Mouse (Mus musculus): ENCODE data around the gene Krba1. TPM values are rescaled to one million over a fixed set of nuclear protein-coding genes. Genes with fewer than 3 reads are reported as not detected.

Gene Krba1
- polyA plus RNA-seq, 1 experiment from 2014 or later = 29.4 TPM

DNA sequence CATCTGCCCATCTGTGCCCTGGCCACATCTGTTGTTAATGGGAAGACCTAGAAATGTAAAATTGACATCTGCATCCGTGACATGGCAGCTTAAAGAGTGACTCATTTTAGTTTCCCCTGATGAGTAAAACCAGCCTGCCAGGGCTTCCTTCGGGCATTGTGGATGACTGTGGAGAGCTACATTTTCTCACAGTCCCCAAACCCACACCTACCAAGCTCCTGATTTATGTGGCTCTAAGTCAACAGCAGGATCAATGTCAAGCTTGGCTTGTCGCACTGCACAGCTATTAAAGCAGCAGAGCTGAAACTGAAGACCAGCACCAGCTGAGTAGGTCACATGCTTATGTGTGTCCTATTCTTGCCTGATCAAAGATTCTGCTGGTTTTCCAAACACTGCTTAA lies 15.2 kb downstream of the Krba1 start:
- Histone ChIP-seq H3K9ac (replicated peaks) (no peak overlapping the region), H3K27ac (replicated peaks) (no peak overlapping the region), H3K36me3 (peaks cover 91% of the 10 kb centered on the region), H3K9me3 (no peaks in the 10 kb centered on the region), H3K4me2 (replicated peaks) (no peak overlapping the region), H3K27me3 (no peaks in the 10 kb centered on the region), H3K4me3 (no peak overlapping the region), H3K4me1 (no peaks in the 10 kb centered on the region)
- no peak for ATAC-seq (replicated peaks)
- WGBS = 85% methylated on average over 3 of the region's 3 CpGs

DNA sequence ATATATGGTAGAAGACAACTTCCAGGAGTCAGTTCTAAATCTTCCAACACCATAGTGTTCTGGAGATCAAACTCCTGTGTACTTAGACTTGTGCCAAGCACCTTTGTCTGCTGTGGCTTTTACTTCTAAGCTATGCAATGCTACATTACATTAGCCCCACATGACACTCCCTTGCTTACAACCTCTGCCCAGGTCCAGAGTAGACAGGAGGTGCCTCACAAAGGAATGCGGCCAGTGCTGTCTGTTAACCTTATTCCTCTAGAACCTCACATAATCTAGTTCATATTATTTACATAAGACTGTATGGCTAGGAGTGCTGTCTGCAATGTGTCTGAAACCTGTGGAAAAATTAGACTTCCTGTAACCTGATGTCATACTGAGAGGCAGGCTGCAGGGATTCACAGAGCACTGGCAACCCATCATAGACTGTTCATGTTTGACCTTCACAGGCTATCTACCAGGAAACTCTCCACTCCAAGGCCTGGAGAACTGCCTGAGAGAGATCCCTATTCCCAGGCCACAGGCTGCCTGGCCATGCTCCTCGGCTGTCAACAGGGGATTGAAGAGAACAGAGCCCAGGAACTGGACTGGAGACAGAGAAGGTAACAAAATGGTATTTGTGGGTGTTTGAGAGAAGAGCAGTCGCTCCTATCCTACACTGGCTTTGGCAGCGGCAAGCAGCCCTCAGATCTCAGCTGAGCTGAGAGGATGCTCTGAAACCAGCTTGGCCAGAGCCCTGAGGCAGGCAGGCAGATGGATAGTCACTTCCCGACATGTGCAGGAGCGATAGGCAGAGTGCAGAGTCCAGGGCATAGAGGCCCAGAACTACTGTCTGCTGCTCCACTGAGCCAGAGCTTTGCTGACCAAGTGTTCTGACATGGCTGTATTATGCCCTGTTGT lies 16.1 kb downstream of the Krba1 start:
- H3K9ac ChIP-seq (replicated peaks) = no peak overlapping the region
- H3K4me1 ChIP-seq = no peaks in the 10 kb centered on the region
- no peak overlapping the region for H3K4me3 ChIP-seq
- no peak for ATAC-seq (replicated peaks)
- H3K9me3 ChIP-seq = no peaks in the 10 kb centered on the region
- no peak overlapping the region for H3K27ac ChIP-seq (replicated peaks)
- H3K36me3 ChIP-seq = peaks cover 91% of the 10 kb centered on the region
- WGBS = 95% methylated on average over 6 of the region's 6 CpGs
- no peak overlapping the region for H3K4me2 ChIP-seq (replicated peaks)
- H3K27me3 ChIP-seq = no peaks in the 10 kb centered on the region

DNA sequence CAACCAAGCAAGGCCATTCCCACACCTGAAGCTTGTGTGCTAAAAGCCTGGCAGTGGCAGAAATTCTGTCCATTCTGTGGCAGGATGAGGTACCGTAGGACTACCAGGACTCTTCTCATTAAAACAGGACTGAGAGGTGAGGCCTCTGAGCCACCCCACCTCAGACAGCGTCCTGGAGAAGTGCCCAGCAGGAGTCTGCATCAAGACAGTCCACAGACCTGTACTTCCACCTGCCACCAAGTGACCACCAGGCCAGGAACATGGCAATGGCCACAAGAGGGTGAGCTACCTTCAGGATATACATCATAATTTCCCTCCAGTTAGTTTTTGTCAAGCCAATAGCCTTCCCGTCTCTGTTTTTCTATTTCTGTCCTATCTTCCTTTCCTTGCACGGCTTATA lies 16.8 kb downstream of the Krba1 start:
- Histone ChIP-seq H3K4me1 (no peaks in the 10 kb centered on the region), H3K9me3 (no peaks in the 10 kb centered on the region), H3K4me2 (replicated peaks) (no peak overlapping the region), H3K27me3 (no peaks in the 10 kb centered on the region), H3K36me3 (peaks cover 92% of the 10 kb centered on the region), H3K27ac (replicated peaks) (no peak overlapping the region), H3K4me3 (no peak overlapping the region), H3K9ac (replicated peaks) (no peak overlapping the region)
- WGBS = 94% methylated on average over 4 of the region's 4 CpGs
- no peak for ATAC-seq (replicated peaks)

DNA sequence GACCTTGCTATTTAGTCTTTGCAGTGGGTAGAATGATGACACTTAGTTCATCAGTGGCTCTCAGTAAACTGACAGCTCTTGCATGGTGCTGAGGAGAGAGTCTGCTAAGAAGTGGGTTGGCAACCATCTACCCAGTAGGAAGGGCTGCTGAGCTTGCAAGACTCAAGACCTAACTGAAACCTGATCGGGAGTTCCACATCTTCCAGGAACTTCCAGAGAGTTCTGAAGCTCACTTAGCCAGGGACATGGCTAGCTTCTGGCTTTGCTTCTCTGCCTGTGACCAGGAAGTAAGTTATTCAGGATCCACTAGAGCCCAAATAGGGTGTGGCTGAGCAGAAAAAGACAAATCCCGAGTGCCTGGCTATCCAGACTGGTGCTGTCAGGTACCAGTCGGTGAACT lies 17.3 kb downstream of the Krba1 start:
- Histone ChIP-seq H3K4me3 (no peak overlapping the region), H3K4me2 (replicated peaks) (no peak overlapping the region), H3K4me1 (no peaks in the 10 kb centered on the region), H3K9ac (replicated peaks) (no peak overlapping the region), H3K36me3 (peaks cover 92% of the 10 kb centered on the region), H3K9me3 (no peaks in the 10 kb centered on the region), H3K27me3 (no peaks in the 10 kb centered on the region), H3K27ac (replicated peaks) (no peak overlapping the region)
- ATAC-seq (replicated peaks) = no peak
- 85% methylated on average over 3 of the region's 3 CpGs for WGBS

DNA sequence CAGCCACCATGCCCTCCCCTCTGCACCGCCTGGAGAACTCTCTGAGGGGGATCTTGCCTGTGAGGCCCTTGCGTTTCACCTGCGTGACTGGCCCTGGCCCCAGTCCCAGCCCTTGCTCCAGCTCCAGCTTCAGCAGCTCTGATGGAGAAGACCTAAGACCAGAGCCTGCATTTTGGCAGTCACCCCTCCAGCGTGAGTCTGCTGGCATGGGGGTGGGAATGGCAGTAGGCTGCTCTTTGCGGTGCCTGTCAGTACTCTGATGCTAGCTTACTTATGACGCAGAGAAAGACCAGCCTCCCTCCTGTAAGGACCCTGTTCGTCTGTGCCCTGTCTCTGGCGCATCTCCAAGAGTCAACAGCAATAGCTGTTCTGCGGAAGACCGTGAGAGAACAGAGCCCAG lies 17.7 kb downstream of the Krba1 start:
- WGBS = 78% methylated on average over 10 of the region's 10 CpGs
- H3K27ac ChIP-seq (replicated peaks) = no peak overlapping the region
- no peaks in the 10 kb centered on the region for H3K27me3 ChIP-seq
- H3K4me2 ChIP-seq (replicated peaks) = no peak overlapping the region
- no peak overlapping the region for H3K4me3 ChIP-seq
- H3K4me1 ChIP-seq = no peaks in the 10 kb centered on the region
- no peak for ATAC-seq (replicated peaks)
- peaks cover 91% of the 10 kb centered on the region for H3K36me3 ChIP-seq
- no peaks in the 10 kb centered on the region for H3K9me3 ChIP-seq
- H3K9ac ChIP-seq (replicated peaks) = no peak overlapping the region

DNA sequence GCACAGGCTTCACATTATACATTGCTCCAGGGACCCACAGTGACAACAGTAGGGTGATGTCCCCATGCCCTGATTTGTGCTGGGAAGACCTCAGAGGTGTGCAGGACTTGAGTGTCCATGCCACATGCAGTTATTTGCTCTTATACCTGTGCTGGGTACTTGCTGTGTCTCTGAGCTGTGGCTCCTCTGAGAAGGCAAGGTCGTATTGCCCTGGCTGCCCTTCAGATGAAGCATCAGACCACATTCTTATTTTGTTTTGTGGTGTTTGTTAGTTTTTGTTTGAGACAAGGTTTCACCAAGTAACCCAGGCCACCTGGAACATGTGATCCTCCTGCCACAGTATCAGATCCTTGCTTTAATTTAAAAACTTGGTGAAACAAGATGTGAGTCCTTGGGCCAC lies 19.5 kb downstream of the Krba1 start:
- no peak overlapping the region for H3K9ac ChIP-seq (replicated peaks)
- H3K4me2 ChIP-seq (replicated peaks) = no peak overlapping the region
- no peak for ATAC-seq (replicated peaks)
- H3K9me3 ChIP-seq = no peaks in the 10 kb centered on the region
- H3K27me3 ChIP-seq = no peaks in the 10 kb centered on the region
- no peak overlapping the region for H3K27ac ChIP-seq (replicated peaks)
- peaks cover 81% of the 10 kb centered on the region for H3K36me3 ChIP-seq
- no peaks in the 10 kb centered on the region for H3K4me1 ChIP-seq
- 91% methylated on average over 1 of the region's 1 CpGs for WGBS
- H3K4me3 ChIP-seq = no peak overlapping the region

DNA sequence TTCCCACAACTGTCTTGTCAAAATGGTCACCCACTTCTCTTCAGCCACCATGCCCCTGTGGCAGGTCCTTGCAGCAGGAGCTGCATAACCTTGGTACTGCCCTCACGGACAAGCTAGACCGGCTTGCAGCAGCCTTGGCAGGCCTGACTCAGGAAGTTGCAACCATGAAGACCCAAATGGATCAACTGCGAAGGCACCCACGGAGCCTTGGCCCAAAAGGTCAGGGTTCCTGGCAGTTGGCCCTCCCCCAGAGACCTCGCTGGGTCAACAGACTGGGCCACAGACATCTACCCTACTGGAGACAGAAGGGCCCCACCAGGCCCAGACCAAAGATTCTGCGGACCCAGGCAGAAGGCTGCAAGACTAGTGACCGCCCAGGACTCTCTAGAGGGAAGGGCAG lies 20.2 kb downstream of the Krba1 start:
- Histone ChIP-seq H3K4me1 (no peaks in the 10 kb centered on the region), H3K36me3 (peaks cover 74% of the 10 kb centered on the region), H3K9me3 (no peaks in the 10 kb centered on the region), H3K4me2 (replicated peaks) (no peak overlapping the region), H3K4me3 (no peak overlapping the region), H3K27ac (replicated peaks) (no peak overlapping the region), H3K27me3 (no peaks in the 10 kb centered on the region), H3K9ac (replicated peaks) (no peak overlapping the region)
- 92% methylated on average over 7 of the region's 7 CpGs for WGBS
- no peak for ATAC-seq (replicated peaks)

DNA sequence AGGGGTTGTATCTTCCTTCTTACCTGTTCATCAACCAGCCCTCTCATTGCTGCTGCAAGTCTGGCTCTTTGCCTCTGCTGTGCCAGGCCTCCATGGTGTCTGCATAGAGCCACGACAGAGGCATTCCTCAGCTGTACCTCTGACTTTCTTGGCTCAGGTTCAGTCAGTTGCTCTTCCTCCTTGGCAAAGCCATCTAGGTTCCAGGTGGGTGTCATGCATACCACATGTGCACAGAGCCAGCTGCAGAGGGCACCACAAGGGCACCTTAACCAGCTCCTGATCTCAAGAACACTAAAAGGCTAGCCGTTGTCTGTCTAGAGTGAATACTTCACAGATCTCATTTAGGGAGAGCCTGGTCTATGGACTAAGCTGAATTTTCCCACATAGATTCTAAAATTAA lies 21.1 kb downstream of the Krba1 start:
- Histone ChIP-seq H3K9me3 (no peaks in the 10 kb centered on the region), H3K27ac (replicated peaks) (no peak overlapping the region), H3K27me3 (no peaks in the 10 kb centered on the region), H3K4me3 (no peak overlapping the region), H3K36me3 (peaks cover 70% of the 10 kb centered on the region), H3K4me1 (no peaks in the 10 kb centered on the region), H3K9ac (replicated peaks) (no peak overlapping the region), H3K4me2 (replicated peaks) (no peak overlapping the region)
- ATAC-seq (replicated peaks) = no peak
- 91% methylated on average over 2 of the region's 2 CpGs for WGBS

DNA sequence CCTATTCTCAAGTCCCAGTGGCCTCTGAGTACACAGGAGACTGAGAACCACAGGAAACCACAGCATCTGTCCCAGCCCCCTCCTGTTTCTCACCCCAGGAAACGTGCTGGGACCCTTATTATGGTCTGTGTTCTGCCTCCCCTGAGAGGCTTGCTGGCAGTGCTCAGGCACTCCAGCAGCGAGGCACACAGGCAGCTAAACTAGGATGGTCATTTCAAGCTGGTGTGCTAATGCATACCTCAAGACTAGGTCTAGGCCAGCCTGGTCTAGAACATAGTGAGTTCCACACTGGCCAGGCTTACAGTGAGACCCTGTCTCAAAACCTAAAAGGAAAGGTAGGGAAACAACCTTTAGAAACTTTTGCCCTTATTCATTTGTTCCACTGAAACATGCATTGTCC lies 25.3 kb downstream of the Krba1 start:
- H3K4me1 ChIP-seq = no peaks in the 10 kb centered on the region
- H3K4me3 ChIP-seq = no peak overlapping the region
- H3K4me2 ChIP-seq (replicated peaks) = no peak overlapping the region
- H3K27ac ChIP-seq (replicated peaks) = no peak overlapping the region
- whole genome bisulfite sequencing = 12% methylated on average over 2 of the region's 2 CpGs
- no peaks in the 10 kb centered on the region for H3K9me3 ChIP-seq
- peak; percentile 36; the same call in 1 of the 2 replicates for ATAC-seq (replicated peaks)
- H3K27me3 ChIP-seq = no peaks in the 10 kb centered on the region
- H3K36me3 ChIP-seq = peaks cover 30% of the 10 kb centered on the region
- H3K9ac ChIP-seq (replicated peaks) = no peak overlapping the region

DNA sequence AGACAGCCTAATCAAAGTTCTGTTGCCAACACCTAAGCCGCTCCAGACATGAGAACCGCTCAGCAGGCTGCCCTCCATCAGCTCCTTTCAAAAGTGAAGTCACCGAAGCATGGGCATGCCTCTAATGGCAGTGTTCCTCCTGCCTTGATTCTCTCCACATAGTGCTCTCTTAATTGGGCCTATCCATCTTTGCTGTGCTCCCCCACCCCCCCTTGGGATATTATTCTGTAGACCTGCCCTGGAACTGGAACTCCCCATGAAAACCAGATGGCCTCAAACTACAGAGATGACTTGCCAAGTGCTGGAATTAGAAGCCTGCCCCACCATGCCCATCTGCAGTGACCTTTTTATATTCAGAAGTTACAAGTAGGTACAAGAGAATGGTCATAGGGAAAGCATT lies 27.9 kb downstream of the Krba1 start:
- H3K9me3 ChIP-seq = no peaks in the 10 kb centered on the region
- H3K27ac ChIP-seq (replicated peaks) = no peak overlapping the region
- H3K4me3 ChIP-seq = no peak overlapping the region
- H3K4me2 ChIP-seq (replicated peaks) = no peak overlapping the region
- no peaks in the 10 kb centered on the region for H3K4me1 ChIP-seq
- H3K27me3 ChIP-seq = no peaks in the 10 kb centered on the region
- ATAC-seq (replicated peaks) = no peak
- H3K36me3 ChIP-seq = peaks cover 6% of the 10 kb centered on the region
- H3K9ac ChIP-seq (replicated peaks) = no peak overlapping the region
- 61% methylated on average over 3 of the region's 3 CpGs for WGBS

DNA sequence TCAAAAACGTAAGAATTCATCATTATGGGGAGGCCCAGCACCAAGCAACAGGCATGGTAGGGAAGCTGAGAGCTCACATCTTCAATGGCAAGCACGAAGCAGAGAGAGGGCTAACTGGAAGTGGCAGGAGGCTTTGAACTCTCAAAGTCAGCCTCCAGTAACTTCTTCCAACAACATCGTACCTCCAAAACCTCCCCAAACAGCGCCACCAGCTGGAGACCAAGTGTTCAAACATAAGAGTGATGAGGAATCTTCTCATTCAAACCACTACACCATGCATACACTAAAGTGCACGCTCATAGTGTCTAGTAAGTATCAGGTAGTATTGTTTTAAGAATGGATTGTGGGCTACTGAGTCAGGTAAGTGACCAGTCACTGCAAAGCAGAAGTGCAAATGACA lies 28.7 kb downstream of the Krba1 start:
- H3K4me3 ChIP-seq = no peak overlapping the region
- H3K9ac ChIP-seq (replicated peaks) = no peak overlapping the region
- no peaks in the 10 kb centered on the region for H3K4me1 ChIP-seq
- no peak for ATAC-seq (replicated peaks)
- H3K36me3 ChIP-seq = no peaks in the 10 kb centered on the region; the same call in 1 of the 2 replicates
- WGBS = 68% methylated on average over 5 of the region's 5 CpGs
- H3K27me3 ChIP-seq = no peaks in the 10 kb centered on the region
- no peak overlapping the region for H3K4me2 ChIP-seq (replicated peaks)
- H3K27ac ChIP-seq (replicated peaks) = no peak overlapping the region
- H3K9me3 ChIP-seq = no peaks in the 10 kb centered on the region

DNA sequence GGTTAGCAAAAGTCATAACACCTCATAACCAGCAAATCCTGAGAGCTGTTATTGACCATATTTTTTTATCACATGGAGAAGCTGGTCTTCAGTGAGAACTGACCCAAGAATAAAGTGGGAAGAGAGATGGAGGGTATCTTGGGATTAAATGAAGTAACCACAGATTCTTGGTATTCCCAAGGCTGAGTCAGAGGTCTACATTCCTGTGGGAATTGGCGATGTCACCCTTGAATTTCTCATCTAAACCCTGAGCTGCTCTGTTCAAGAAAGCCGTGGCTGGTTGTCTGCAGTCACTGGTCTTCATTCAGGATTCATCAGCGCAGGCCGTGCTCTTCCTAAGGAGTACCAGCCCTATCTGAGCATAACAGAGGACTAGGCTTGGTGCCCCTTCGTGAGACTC lies 31.6 kb downstream of the Krba1 start:
- ATAC-seq (replicated peaks) = no peak
- H3K36me3 ChIP-seq = no peaks in the 10 kb centered on the region
- H3K4me3 ChIP-seq = no peak overlapping the region
- H3K27ac ChIP-seq (replicated peaks) = no peak overlapping the region
- WGBS = 78% methylated on average over 5 of the region's 5 CpGs
- H3K4me2 ChIP-seq (replicated peaks) = no peak overlapping the region
- H3K9me3 ChIP-seq = no peaks in the 10 kb centered on the region
- no peaks in the 10 kb centered on the region for H3K4me1 ChIP-seq
- H3K27me3 ChIP-seq = no peaks in the 10 kb centered on the region
- no peak overlapping the region for H3K9ac ChIP-seq (replicated peaks)
